Mouse (Mus musculus) limb, embryonic 11.5 days (tissue): Measurements from ENCODE around the gene Dkc1. TPM values are rescaled to one million over a fixed set of nuclear protein-coding genes. Genes with fewer than 3 reads are reported as not detected.

ENCODE experiments used
- ATAC-seq: fragments of 200-750 bp; cut with Nextera tagmentation; 2 replicates; pipeline ENCODE4 v1.8.0; 2017; ENCODE audit warnings: low read depth; ENCODE audit not compliant: insufficient number of reproducible peaks, low FRiP score, low TSS enrichment
- DNase-seq: peaks from one replicate; pipeline ENCODE4 v3.0.0-alpha.2; 2015; ENCODE audit warnings: low spot score
- H3K27ac ChIP-seq: fragments of 300-500 bp; sonication (generic); replicated peaks from 2 replicates; pipeline ENCODE4 v1.5.1; 2014; ENCODE audit warnings: low read depth, mild to moderate bottlenecking, low read length
- H3K27me3 ChIP-seq: fragments of 300-500 bp; sonication (generic); 2 replicates; pipeline ENCODE4 v1.6.1; 2014; ENCODE audit warnings: mild to moderate bottlenecking, low read length, mixed read lengths; ENCODE audit not compliant: control insufficient read depth, insufficient read depth
- H3K36me3 ChIP-seq: fragments of 300-500 bp; sonication (generic); 2 replicates; pipeline ENCODE4 v1.6.1; 2014; ENCODE audit warnings: mild to moderate bottlenecking, low read length, moderate library complexity, mixed read lengths; ENCODE audit not compliant: control insufficient read depth, insufficient read depth
- H3K4me1 ChIP-seq: fragments of 300-500 bp; sonication (generic); 2 replicates; pipeline ENCODE4 v1.6.1; 2014; ENCODE audit warnings: low read length, mixed read lengths; ENCODE audit not compliant: control insufficient read depth, insufficient read depth
- H3K4me2 ChIP-seq: fragments of 300-500 bp; sonication (generic); 2 replicates; pipeline ENCODE4 v1.6.1; 2014; ENCODE audit warnings: low read depth, mild to moderate bottlenecking, moderate library complexity; ENCODE audit not compliant: severe bottlenecking
- H3K4me3 ChIP-seq: fragments of 300-500 bp; sonication (generic); 2 replicates; pipeline ENCODE4 v1.5.1; 2014; ENCODE audit warnings: low read depth, low read length
- H3K9ac ChIP-seq: fragments of 300-500 bp; sonication (generic); 2 replicates; pipeline ENCODE4 v1.6.1; 2014; ENCODE audit warnings: mild to moderate bottlenecking, low read length
- H3K9me3 ChIP-seq: fragments of 300-500 bp; sonication (generic); 2 replicates; pipeline ENCODE4 v1.6.1; 2016; ENCODE audit warnings: low read length; ENCODE audit not compliant: control insufficient read depth
- WGBS: fragments of 180-500 bp; shearing (Covaris S2); extraction: QIAGEN DNeasy Blood & Tissue Kit; methylation state at CpG from one replicate; pipeline ENCODE4 v1.1.7; 2014; 5-methylcytosine and 5-hydroxymethylcytosine counted together
- polyA plus RNA-seq: library from polyadenylated mRNA; unstranded; fragments of >200 nt; fragmentation: Nextera tagmentation; extraction: Ambion mirVana; gene quantifications from 2 replicates; pipeline ENCODE4 v1.2.1, GENCODE M21; 2014

Dkc1 gene
- polyA plus RNA-seq: 160 and 172 TPM in 2 replicates

DNA sequence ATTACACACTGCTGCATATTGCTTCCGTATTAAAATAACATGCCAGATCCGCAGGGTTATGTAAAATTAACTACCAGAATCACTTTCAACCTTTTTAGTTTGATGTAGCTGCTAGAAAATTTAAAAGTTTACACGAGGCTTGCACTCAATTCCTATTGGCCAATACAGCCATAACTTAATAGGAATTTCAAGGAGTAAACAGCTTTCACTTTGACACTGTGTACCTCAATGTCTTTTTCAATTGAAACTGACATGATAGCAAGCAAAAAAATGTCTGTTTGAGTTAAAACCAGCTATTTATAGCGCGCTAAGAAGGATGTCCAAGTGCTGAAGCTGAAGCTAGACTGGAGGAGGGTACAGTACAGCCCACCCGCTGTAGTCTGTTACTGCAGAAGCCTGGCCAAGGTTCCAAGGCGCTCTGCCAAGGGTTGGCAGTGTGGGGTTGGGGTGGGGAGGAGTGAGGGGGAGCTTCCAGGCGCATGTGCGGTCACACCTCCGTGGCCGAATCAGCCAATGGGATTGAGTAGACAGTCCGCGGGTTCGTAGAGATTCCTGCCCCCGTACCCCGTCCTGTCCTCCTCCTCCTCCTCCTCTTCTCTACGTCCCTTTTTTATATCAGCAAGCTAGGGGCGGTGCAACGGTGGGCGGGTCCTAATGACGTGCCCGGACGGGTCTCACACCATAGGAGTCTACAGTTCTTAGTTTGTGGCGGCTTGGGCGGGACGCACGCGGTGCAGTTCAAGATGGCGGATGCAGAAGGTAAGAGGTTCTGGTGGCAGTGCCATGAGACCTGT is at the start of gene Dkc1:
TSS of gene Dkc1 (plus strand) at position 486 of the 794 bp plus-strand sequence.
- 19% methylated on average over 28 of the region's 29 CpGs for WGBS
- DNase-seq: peak; percentile 88
- H3K27me3 ChIP-seq: no peaks in the 10 kb centered on the region
- peak; percentile 99 for ATAC-seq
- H3K27ac ChIP-seq: 0 out of 2 replicates have a peak within 1 kb of the TSS, but pooled peaks have one; percentile 30
- peak within 1 kb of the TSS; percentile 50 for H3K4me3 ChIP-seq
- H3K4me1 ChIP-seq: no peaks in the 10 kb centered on the region
- H3K36me3 ChIP-seq: no peaks in the 10 kb centered on the region
- no peaks in the 10 kb centered on the region; the same call in 1 of the 2 replicates for H3K9me3 ChIP-seq
- peak within 1 kb of the TSS; percentile 69 for H3K9ac ChIP-seq
- peak within 1 kb of the TSS; percentile 38 for H3K4me2 ChIP-seq

DNA sequence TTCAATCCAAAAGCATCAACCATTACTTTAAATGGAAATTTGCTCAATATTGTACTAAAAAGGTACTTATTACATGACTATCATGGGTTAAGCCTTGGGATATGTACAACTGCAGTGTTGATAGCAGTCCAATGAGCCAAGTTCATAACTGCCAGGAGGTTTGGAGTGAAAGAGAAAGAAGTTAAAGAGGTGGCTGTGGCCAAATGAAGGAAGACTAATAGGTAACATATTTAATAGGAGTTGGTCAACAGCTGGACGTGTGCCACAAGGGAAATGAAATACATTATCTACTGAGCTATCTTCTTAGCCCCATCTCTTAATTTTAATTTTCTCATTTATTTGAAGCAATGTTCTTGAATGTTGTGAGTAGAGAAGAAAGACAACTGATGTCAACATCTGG is 49.7 kb upstream of the Dkc1 start:
- no peak for ATAC-seq
- no peaks in the 10 kb centered on the region for H3K4me1 ChIP-seq

DNA sequence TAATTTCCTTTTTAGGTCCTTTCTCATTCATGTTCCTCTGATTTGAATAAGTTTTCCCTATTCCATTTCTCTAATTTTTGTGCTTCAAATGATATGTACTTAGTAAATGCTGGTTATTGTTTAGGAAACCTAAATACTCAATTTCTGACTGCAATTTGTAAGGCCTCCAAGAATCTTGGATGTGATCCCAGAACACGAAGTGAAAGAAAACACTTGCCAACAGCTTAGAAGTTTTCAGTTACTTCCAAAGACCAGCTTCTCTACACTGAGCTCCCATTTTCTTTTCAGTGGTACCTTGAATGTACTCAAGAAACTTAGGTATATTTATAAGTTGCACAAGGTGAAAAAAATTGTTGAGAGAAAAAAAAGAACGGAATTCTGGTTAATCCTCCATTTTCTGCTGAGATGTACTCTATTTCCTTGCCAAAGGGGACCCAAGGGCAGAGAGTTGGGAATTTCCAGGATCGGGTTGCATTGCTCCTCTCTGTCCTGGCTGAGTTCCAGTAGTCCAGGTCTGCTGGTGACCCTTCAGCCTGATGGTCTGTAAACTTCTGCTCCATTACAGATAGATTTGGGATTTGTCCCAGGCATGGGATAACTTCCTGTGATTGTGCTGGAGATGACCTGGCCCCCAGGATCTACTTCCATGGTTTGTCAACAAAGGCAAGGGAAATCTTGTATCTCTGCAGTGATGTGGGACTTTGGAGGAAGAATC is 48.6 kb upstream of the Dkc1 start:
- WGBS: 78% methylated on average over 3 of the region's 3 CpGs
- DNase-seq: no peak
- no peaks in the 10 kb centered on the region for H3K36me3 ChIP-seq
- H3K4me2 ChIP-seq: no peak overlapping the region
- no peaks in the 10 kb centered on the region for H3K4me1 ChIP-seq
- H3K9ac ChIP-seq: no peak overlapping the region
- ATAC-seq: no peak
- no peak overlapping the region for H3K4me3 ChIP-seq
- no peaks in the 10 kb centered on the region for H3K9me3 ChIP-seq
- H3K27ac ChIP-seq: no peak overlapping the region
- no peaks in the 10 kb centered on the region for H3K27me3 ChIP-seq

More for the DNA sequence above, 49.7 kb upstream of the Dkc1 start:
- no peaks in the 10 kb centered on the region for H3K9me3 ChIP-seq
- H3K27ac ChIP-seq: no peak overlapping the region
- H3K9ac ChIP-seq: no peak overlapping the region
- H3K4me3 ChIP-seq: no peak overlapping the region
- no peak overlapping the region for H3K4me2 ChIP-seq
- no peaks in the 10 kb centered on the region for H3K36me3 ChIP-seq
- WGBS: 77% methylated on average over 1 of the region's 1 CpGs
- H3K27me3 ChIP-seq: no peaks in the 10 kb centered on the region
- DNase-seq: no peak

DNA sequence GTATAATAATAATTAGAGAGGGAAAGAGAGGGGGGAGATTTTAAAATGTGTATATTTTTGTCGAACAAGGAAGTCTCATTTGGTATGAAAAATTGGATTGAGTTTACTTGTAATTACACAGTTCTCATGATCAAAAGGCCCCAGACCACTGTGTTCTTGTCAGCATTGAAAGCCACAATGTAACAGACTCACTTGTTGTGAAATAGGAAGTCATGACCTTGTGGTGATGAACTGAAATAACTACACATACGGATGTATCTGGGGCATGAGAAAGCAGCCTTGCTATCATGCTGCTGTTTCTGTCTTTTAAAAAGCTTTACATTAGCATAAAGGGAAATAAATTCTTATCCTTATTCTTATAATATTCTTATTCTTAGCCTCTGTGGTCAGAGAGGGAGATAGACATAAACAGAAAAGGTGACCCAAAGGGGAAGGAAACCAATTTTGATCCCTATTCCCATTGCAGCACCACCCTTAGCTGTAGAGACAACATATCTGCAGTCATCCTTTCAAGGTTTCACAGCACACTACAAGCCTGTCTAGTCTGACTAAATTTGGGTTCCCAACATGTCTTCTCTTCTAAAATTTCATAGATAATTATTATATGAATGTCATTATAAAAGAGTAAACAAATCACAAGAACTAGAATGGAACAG is 39.4 kb upstream of the Dkc1 start:
- Histone ChIP-seq H3K27me3 (no peaks in the 10 kb centered on the region), H3K4me1 (no peaks in the 10 kb centered on the region), H3K9me3 (no peaks in the 10 kb centered on the region), H3K27ac (no peak overlapping the region), H3K36me3 (no peaks in the 10 kb centered on the region), H3K4me2 (no peak overlapping the region), H3K9ac (no peak overlapping the region), H3K4me3 (no peak overlapping the region)
- ATAC-seq (no peak), DNase-seq (no peak)
- 90% methylated on average over 2 of the region's 2 CpGs for WGBS

DNA sequence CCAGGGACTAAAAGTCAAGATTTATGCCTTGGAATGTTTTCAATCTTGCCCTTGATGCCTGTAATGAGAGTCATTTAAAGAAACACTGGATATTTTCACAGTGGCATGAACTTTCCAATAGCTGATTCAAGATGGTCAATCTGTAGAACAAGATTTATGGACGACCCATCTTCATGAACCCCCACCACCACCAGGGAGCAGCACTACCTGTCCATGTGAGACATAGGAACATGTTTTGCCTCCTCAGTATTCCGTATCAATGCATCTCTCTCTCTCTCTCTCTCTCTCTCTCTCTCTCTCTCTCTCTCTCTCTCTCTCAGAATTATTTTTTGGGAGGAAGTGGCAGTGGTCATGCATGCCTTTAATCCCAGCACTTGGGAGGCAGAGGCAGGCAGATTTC is 13.3 kb upstream of the Dkc1 start:
- Histone ChIP-seq H3K4me3 (no peak overlapping the region), H3K9me3 (no peaks in the 10 kb centered on the region), H3K9ac (no peak overlapping the region), H3K27me3 (no peaks in the 10 kb centered on the region), H3K36me3 (no peaks in the 10 kb centered on the region), H3K27ac (no peak overlapping the region), H3K4me1 (no peaks in the 10 kb centered on the region), H3K4me2 (no peak overlapping the region)
- DNase-seq: no peak
- no peak for ATAC-seq
- WGBS: 73% methylated on average over 2 of the region's 2 CpGs

DNA sequence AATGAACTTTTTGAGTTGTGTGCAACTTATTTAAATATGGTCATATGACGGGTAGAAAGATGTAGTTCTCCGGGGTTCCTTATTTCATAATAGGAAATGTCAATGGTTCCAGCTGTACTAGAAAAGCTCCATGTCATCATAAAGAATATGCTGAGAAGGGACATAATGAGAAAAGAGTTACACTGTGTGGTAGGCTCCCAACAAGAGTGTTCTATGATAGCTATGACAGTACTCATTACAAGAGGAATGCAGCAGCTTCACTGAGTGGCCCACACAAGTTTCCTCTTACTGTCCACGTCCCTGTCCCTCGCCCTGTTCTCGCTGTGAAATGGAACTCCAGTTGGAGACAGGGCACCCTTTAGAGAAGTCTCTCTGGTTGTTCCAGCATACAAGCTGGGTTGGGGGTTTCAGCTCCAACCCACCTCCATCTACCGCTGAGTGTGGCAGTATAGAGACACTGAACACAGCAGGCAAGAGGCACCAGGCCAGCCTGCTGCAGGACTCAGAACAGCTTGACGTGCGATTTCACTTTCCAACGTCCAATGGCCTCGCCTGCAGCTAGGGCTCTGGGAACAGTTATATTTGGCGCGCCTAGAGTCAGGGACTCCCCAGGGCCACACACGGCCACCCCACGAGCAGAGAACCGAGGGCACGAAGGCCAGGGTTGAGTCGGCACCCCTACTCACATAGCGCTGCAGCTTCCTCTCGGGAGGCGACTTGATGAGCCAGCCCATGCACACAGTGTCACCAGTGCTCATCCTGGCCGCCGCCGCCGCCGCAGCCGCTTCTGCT is 11.5 kb upstream of the Dkc1 start:
- H3K36me3 ChIP-seq: no peaks in the 10 kb centered on the region
- no peaks in the 10 kb centered on the region for H3K9me3 ChIP-seq
- H3K27me3 ChIP-seq: no peaks in the 10 kb centered on the region
- 20% methylated on average over 26 of the region's 26 CpGs for WGBS
- DNase-seq: peak; percentile 25
- H3K4me2 ChIP-seq: peak overlapping the region; percentile 53
- H3K4me3 ChIP-seq: peak overlapping the region; percentile 36
- no peak overlapping the region; the same call in 1 of the 2 replicates for H3K9ac ChIP-seq
- no peak overlapping the region for H3K27ac ChIP-seq
- no peak for ATAC-seq
- no peaks in the 10 kb centered on the region for H3K4me1 ChIP-seq

DNA sequence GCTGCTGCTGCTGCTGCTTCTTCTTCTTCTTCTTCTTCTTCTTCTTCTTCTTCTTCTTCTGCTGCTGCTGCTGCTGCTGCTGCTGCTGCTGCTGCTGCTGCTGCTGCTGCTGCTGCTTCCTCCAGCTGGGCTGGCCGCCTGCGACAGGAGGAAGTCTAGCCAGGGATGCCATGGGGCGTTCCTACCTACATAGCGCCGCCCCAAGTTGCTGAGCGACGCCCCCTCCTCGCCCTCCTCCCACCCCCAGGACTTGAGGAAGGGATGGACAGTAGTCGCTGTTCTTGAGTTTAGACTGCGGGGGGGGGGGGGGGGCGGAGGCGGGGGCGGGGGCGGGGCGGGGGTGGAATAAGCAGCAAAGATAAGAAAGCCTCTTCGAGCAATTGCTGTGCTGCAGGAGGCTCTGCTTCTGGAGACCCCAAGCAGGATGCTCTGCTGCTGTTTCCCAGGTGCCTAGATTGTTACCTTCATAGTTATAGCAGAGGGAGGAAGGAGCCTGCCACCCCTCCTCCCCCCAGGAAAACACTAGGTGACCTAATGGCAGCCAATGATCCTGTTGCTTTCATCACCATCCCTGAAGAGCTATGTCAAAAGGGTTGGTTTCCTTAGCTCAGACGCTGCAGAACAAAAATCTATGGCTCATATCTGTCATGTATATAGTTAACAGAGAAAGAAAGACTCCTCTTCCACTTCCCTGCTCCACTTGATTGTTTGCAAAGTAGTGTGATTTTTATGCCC is 10.7 kb upstream of the Dkc1 start, which contains the start of gene Gab3:
TSS of gene Gab3 (minus strand) at position 685 of the 735 bp plus-strand sequence.
- Histone ChIP-seq H3K4me3 (peak within 1 kb of the TSS; percentile 36), H3K27ac (no peak within 1 kb of the TSS), H3K36me3 (no peaks in the 10 kb centered on the region), H3K9ac (no peak within 1 kb of the TSS; the same call in 1 of the 2 replicates), H3K27me3 (no peaks in the 10 kb centered on the region), H3K4me1 (no peaks in the 10 kb centered on the region), H3K4me2 (peak within 1 kb of the TSS; percentile 53), H3K9me3 (no peaks in the 10 kb centered on the region)
- WGBS: 6% methylated on average over 12 of the region's 17 CpGs
- DNase-seq: peak; percentile 54
- peak; percentile 75; the same call in 1 of the 2 replicates for ATAC-seq
